Mouse (Mus musculus): ENCODE data around the gene Tmf1.

- TF ChIP-seq CTCF (IDR thresholded peaks at IDR 0.05; ENCODE audit: borderline replicate concordance, insufficient read depth, low read length) (peak; percentile 20; the same call in 1 of the 2 replicates), POLR2A (IDR thresholded peaks at IDR 0.05; ENCODE audit: low read depth, low read length) (no peak)
These were observed 64.1 kb downstream of the Tmf1 start for GRCm38 (mm10) chr6:97114821-97115220.

Measured in embryonic fibroblast, embryonic 13.5 days (primary cell).